Mouse (Mus musculus): Measurements from ENCODE around the gene Usf3.

- TF ChIP-seq POLR2A (IDR thresholded peaks at IDR 0.05; ENCODE audit: borderline replicate concordance, extremely low read depth, insufficient read depth, insufficient read length, poor library complexity, severe bottlenecking) (no peak), CTCF (IDR thresholded peaks at IDR 0.05; ENCODE audit: borderline replicate concordance, extremely low read depth, insufficient read depth, insufficient read length) (no peak)
Measured at GRCm38 (mm10) chr16:44173966-44174530, 1.0 kb downstream of the Usf3 start.
